Mouse (Mus musculus): ENCODE results near the gene Zfp507. TPM values are rescaled to one million over a fixed set of nuclear protein-coding genes. Genes with fewer than 3 reads are reported as not detected.

The Zfp507 gene
- polyA plus RNA-seq, 2 experiments, result 2.0 to 3.9 TPM

- ATAC-seq (ENCODE audit: insufficient read depth) (no peak), DNase-seq (ENCODE audit: low read depth in 3 of 3, low spot score in 3 of 3) (no peak)
- no peaks in the 10 kb centered on the region for H3K36me3 ChIP-seq (replicated peaks; ENCODE audit: control insufficient read depth, insufficient read depth, low read depth)
- 51% methylated on average over 5 of the region's 5 CpGs for WGBS (ENCODE audit: insufficient replicate concordance)
- H3K9ac ChIP-seq (replicated peaks), result no peak overlapping the region
- H3K4me2 ChIP-seq (ENCODE audit: low read depth), result no peak overlapping the region
- H3K4me1 ChIP-seq (replicated peaks; ENCODE audit: control insufficient read depth in 2 of 2, insufficient read depth in 2 of 2, low read length in 1 of 2), result peaks cover 0 to 7% of the 10 kb centered on the region in 2 experiments; a peak in 2 of 4 replicates
- no peak overlapping the region for H3K4me3 ChIP-seq (ENCODE audit: insufficient read depth in 1 of 2, low read depth in 2 of 2, low read length in 2 of 2)
- TF ChIP-seq EP300 (IDR thresholded peaks at IDR 0.05; ENCODE audit: low read depth) (no peak), CTCF (IDR thresholded peaks at IDR 0.05; ENCODE audit: low read depth) (no peak)
- H3K27me3 ChIP-seq (ENCODE audit: control insufficient read depth, insufficient read depth, low read length), result no peaks in the 10 kb centered on the region
- H3K27ac ChIP-seq, result no peak overlapping the region
- no peaks in the 10 kb centered on the region for H3K9me3 ChIP-seq (ENCODE audit: control insufficient read depth, low read length)
Measured at GRCm38 (mm10) chr7:35742310-35742709, 60.5 kb downstream of the Zfp507 start.

- 67% methylated on average over 5 of the region's 5 CpGs for WGBS (ENCODE audit: insufficient replicate concordance)
- Histone ChIP-seq H3K4me3 (ENCODE audit: insufficient read depth in 1 of 2, low read depth in 2 of 2, low read length in 2 of 2) (no peak overlapping the region), H3K9me3 (ENCODE audit: control insufficient read depth, low read length) (no peaks in the 10 kb centered on the region), H3K27me3 (ENCODE audit: control insufficient read depth, insufficient read depth, low read length) (no peaks in the 10 kb centered on the region), H3K36me3 (replicated peaks; ENCODE audit: control insufficient read depth, insufficient read depth, low read depth) (no peaks in the 10 kb centered on the region), H3K9ac (replicated peaks) (no peak overlapping the region), H3K4me1 (replicated peaks; ENCODE audit: control insufficient read depth in 2 of 2, insufficient read depth in 2 of 2, low read length in 1 of 2) (peaks cover 0 to 7% of the 10 kb centered on the region in 2 experiments; a peak in 2 of 4 replicates), H3K4me2 (ENCODE audit: low read depth) (no peak overlapping the region), H3K27ac (no peak overlapping the region)
- no peak for DNase-seq (ENCODE audit: low read depth in 3 of 3, low spot score in 3 of 3)
- ATAC-seq (ENCODE audit: insufficient read depth), result no peak
- no peak for TF ChIP-seq CTCF (IDR thresholded peaks at IDR 0.05; ENCODE audit: low read depth)
- TF ChIP-seq EP300 (IDR thresholded peaks at IDR 0.05; ENCODE audit: low read depth), result no peak
Measured at GRCm38 (mm10) chr7:35741858-35742257, 60.9 kb downstream of the Zfp507 start.

GRCm38 (mm10) chr7:35740489-35741230 is 62.1 kb downstream of the Zfp507 start:
- Histone ChIP-seq H3K4me1 (replicated peaks; ENCODE audit: control insufficient read depth in 2 of 2, insufficient read depth in 2 of 2, low read length in 1 of 2) (peaks cover 0 to 4% of the 10 kb centered on the region in 2 experiments; a peak in 2 of 4 replicates), H3K9me3 (ENCODE audit: control insufficient read depth, low read length) (no peaks in the 10 kb centered on the region), H3K4me3 (ENCODE audit: insufficient read depth in 1 of 2, low read depth in 2 of 2, low read length in 2 of 2) (no peak overlapping the region), H3K27me3 (ENCODE audit: control insufficient read depth, insufficient read depth, low read length) (no peaks in the 10 kb centered on the region), H3K36me3 (replicated peaks; ENCODE audit: control insufficient read depth, insufficient read depth, low read depth) (no peaks in the 10 kb centered on the region), H3K27ac (no peak overlapping the region), H3K9ac (replicated peaks) (no peak overlapping the region), H3K4me2 (ENCODE audit: low read depth) (no peak overlapping the region)
- ATAC-seq (ENCODE audit: insufficient read depth) (no peak), DNase-seq (ENCODE audit: low read depth in 3 of 3, low spot score in 3 of 3) (peak in 1 of 3 experiments; percentile 19)
- TF ChIP-seq EP300 (IDR thresholded peaks at IDR 0.05; ENCODE audit: low read depth), result no peak
- TF ChIP-seq CTCF (IDR thresholded peaks at IDR 0.05; ENCODE audit: low read depth), result peak; percentile 82
- 71% methylated on average over 5 of the region's 5 CpGs for WGBS (ENCODE audit: insufficient replicate concordance)

- ATAC-seq (ENCODE audit: insufficient read depth), result no peak
- no peak for TF ChIP-seq EP300 (IDR thresholded peaks at IDR 0.05; ENCODE audit: low read depth)
- no peak for TF ChIP-seq CTCF (IDR thresholded peaks at IDR 0.05; ENCODE audit: low read depth)
- no peak for DNase-seq (ENCODE audit: low read depth in 3 of 3, low spot score in 3 of 3)
- H3K27ac ChIP-seq, result no peak overlapping the region
- no peak overlapping the region for H3K9ac ChIP-seq (replicated peaks)
- no peak overlapping the region for H3K4me2 ChIP-seq (ENCODE audit: low read depth)
- H3K4me1 ChIP-seq (replicated peaks; ENCODE audit: control insufficient read depth in 2 of 2, insufficient read depth in 2 of 2, low read length in 1 of 2), result peaks cover 0 to 2% of the 10 kb centered on the region in 2 experiments; a peak in 1 of 4 replicates
- no peaks in the 10 kb centered on the region for H3K9me3 ChIP-seq (ENCODE audit: control insufficient read depth, low read length)
- H3K27me3 ChIP-seq (ENCODE audit: control insufficient read depth, insufficient read depth, low read length), result no peaks in the 10 kb centered on the region
- no peak overlapping the region for H3K4me3 ChIP-seq (ENCODE audit: insufficient read depth in 1 of 2, low read depth in 2 of 2, low read length in 2 of 2)
- H3K36me3 ChIP-seq (replicated peaks; ENCODE audit: control insufficient read depth, insufficient read depth, low read depth), result no peaks in the 10 kb centered on the region
Measured at GRCm38 (mm10) chr7:35738871-35739270, 63.9 kb downstream of the Zfp507 start.

GRCm38 (mm10) chr7:35733313-35734050 is 69.3 kb downstream of the Zfp507 start:
- no peaks in the 10 kb centered on the region for H3K36me3 ChIP-seq (replicated peaks; ENCODE audit: control insufficient read depth, insufficient read depth, low read depth)
- no peaks in the 10 kb centered on the region for H3K4me1 ChIP-seq (replicated peaks; ENCODE audit: control insufficient read depth in 2 of 2, insufficient read depth in 2 of 2, low read length in 1 of 2)
- DNase-seq (ENCODE audit: low read depth in 3 of 3, low spot score in 3 of 3) (no peak), ATAC-seq (ENCODE audit: insufficient read depth) (no peak)
- TF ChIP-seq CTCF (IDR thresholded peaks at IDR 0.05; ENCODE audit: low read depth) (no peak), EP300 (IDR thresholded peaks at IDR 0.05; ENCODE audit: low read depth) (no peak)
- H3K4me3 ChIP-seq (ENCODE audit: insufficient read depth in 1 of 2, low read depth in 2 of 2, low read length in 2 of 2), result no peak overlapping the region
- no peak overlapping the region for H3K27ac ChIP-seq
- no peaks in the 10 kb centered on the region for H3K27me3 ChIP-seq (ENCODE audit: control insufficient read depth, insufficient read depth, low read length)
- H3K9me3 ChIP-seq (ENCODE audit: control insufficient read depth, low read length), result no peaks in the 10 kb centered on the region
- WGBS (ENCODE audit: insufficient replicate concordance), result 81% methylated on average over 14 of the region's 14 CpGs
- H3K9ac ChIP-seq (replicated peaks), result no peak overlapping the region
- no peak overlapping the region for H3K4me2 ChIP-seq (ENCODE audit: low read depth)

All from liver, embryonic 14.5 days (tissue).